Mouse (Mus musculus): Measurements from ENCODE around the gene Dip2c.
A peak's percentile ranks its signal among the peaks of the same experiment; 100 is the strongest.

Gene Dip2c

DNA sequence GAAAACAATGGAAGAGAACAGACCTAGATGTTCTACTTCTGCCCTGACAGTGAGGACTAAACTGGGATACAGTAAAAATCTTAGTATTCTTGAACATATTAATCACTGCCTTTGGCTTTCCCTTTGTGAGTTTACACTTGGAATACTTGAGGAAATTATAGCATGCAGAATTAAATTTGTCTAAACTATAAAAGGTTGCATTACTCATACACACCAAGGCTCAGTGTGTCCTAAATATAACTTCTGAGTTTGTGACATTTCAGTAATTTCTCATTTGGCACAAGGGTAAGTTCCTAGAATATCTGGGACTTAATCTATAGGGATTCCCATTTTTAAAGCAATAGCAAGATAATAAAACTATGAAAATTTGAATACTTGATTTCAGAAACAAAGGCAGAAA lies 262.2 kb downstream of the Dip2c start:
- no peak for DNase-seq (ENCODE audit: low read depth, low spot score)

DNA sequence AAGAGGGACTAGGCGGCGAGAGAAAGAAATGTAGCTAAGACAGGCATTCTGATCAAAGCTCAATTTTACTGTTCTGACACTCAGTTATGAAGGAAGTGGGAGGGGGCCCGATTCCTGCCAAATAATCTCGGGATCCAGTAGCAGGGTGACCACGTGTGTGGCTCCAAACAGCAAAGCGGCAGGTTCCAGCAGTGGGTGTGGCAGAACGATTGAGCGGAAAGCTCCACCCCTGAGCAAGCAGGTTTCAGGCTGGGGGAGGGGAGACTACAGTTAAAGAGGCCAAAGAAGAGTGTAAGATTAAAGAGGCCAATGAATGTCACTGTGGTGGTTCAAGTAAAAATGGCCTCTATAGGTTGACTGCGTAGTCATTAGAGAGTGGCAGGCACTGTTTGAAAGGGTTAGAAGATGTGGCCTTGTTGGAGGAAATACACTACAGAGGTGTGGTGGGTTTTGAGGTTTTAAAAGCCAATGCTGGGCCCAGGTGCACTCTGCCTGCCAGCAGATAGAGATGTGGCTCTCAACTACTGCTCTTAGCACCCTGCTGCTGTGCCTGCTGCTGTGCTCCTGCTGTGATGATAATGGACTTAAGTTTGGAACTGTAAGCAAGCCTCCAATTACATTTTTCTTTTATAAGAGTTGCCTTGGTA lies 271.5 kb downstream of the Dip2c start:
- DNase-seq (ENCODE audit: low read depth, low spot score), result peak; percentile 58

DNA sequence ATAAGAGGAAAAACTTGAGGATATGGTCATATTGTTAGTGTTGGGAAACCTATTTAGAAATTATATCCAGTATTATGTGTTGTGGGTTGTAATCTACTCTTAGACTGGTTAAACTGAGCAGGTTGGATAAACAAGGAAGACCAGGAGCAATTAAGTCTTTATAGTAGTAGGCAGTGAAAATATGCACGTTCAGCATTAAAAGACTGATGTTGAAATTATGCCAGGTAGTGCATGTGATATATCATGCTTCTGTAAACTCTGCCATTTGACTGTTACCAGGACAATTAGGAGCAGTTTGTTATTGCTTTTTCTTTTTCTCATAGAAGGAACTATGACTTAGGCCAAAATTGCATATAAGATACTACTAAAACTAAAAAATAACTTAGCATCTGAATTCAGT lies 285.8 kb downstream of the Dip2c start:
- DNase-seq (ENCODE audit: low read depth, low spot score), result no peak

DNA sequence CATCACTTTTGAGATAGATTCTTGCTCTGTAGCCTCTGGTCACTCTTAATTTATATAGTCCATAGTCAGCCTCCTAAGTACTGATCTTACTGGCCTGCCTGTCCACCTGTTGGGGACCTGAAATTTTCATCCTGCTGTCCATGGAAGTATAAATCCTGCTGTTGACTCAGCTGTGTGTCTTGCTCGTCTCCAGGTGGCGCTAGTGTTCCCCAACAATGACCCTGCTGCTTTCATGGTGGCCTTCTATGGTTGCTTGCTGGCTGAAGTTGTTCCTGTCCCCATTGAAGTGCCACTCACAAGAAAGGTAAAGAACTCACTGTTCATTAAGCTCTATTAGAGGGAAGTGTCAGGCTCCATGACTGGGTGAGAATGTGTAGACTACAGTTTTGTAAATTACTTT lies 286.6 kb downstream of the Dip2c start:
- DNase-seq (ENCODE audit: low read depth, low spot score), result peak; percentile 72

DNA sequence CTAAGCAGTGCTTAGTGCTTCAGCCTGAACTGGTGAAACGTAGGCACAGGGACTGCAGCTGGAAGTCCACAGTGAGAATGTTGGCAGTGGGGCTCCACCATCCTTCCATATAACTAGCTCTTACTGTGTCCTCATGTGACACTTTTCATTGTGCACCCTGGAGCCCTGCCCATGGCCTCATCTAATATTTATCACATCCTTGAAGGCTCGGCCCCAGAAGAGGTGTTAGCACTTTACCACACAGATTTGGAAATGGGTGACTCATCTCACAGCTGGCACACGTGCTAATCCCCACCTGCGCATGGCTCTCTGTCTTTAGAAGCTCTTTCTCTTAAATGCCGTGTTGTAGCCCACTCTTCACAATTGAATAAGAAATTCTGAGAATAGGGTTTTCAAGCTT lies 292.5 kb downstream of the Dip2c start:
- no peak for DNase-seq (ENCODE audit: low read depth, low spot score)

DNA sequence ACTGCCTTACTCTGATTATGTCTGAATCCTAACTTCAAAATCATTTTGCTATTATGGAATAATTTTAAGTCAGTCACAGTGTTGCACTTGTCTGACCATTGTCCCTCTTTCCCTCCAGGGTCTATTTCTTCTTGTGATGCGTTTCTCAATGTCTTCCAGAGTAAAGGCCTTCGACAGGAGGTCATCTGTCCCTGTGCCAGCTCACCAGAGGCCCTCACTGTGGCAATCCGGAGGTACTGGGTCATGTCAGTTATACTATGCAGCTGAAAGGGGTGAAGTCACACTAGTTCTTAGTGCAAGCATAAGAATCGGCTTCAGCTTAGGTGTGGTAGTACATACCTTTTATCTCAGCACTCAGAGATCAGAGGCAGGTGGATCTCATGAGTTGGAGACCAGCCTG lies 300.4 kb downstream of the Dip2c start:
- no peak for DNase-seq (ENCODE audit: low read depth, low spot score)

DNA sequence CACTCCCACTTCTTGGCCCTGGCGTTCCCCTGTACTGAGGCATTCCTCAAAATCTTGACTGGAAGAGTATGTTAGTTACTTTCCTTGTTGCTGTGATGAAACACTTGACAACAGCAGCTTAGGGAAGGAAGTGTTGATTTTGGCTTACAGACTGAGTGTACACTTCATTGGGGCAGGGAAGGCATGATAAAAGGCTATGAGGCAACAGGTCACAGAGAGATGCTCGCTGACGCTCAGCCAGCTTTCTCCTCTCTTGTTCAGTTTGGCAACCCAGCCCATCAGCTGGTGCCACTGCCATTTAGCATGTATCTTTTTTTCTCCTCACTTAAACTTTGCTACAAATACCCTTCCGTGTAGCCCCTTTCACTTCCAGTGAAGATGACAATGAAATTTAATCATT lies 302.1 kb downstream of the Dip2c start:
- DNase-seq (ENCODE audit: low read depth, low spot score), result no peak

DNA sequence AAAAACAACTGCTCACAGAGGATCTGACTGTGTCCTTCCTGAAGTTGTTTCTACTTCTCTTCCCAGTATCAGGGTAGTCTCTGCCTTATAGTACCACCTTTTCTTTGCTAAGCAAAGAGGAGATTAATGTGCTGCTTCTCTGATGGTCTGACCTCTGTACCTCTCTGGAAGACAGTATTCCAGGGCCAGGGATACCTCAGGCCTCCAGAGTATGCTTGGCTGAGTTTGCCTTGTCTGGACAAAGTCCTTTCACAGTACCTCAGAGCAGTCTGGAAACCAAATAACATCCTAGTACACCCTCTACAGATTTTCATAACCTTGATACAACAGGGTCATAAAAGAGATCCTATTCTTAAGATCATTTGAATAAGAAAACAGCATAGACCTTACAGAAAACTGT lies 305.5 kb downstream of the Dip2c start:
- DNase-seq (ENCODE audit: low read depth, low spot score), result no peak

DNA sequence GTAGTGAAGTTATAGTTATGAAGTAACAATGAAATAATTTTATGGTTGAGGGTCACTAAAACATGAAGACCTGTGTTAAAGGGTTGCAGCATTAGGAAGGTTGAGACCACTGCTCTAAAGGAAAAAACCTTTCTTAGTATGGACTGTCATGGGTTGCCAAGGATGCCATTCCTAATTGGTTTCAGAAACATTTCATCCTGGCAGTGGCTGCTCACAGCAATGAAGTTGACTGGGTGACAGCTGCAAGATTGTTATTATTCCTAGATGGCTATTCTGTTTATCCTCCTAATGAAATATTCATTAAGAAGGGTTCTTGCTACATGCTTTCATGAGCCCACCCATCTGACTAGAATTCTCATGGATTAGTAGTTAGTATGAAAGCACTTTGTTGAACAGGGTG lies 307.3 kb downstream of the Dip2c start:
- DNase-seq (ENCODE audit: low read depth, low spot score), result no peak

DNA sequence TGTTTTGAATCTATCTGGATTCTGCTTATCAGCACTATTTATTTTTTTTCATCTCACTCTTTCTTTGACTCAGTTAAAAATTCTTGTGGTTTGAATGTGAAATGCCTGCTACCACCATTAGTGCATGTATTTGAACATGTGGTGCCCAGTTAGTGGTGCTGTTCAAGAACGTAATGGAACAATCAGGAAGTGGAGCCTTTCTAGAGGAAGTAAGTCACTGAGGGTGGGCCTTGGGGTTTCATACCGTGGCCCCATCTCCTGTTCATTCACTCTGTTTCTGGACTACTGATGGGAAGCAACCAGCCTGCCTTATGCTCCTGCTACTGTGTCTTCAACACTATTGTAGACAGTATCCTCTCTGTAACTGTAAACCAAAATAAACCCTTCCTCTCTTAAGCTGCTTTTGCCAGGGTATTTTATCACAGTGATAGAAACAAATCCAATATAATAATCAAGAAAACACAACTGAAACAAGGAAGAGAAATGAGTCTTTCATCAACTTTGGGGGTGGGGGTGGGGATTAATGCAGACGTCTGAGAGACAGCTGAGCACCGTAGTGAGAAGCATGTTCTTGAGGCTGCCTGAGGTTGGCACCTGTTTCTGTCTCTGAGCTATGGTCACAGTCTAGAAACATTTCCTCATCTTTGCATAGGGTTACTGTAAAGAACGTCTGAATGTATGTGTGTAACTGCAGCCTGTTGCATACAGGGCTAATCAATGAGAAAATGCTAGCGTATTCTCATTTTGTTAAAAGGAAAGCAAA lies 323.2 kb downstream of the Dip2c start:
- no peak for DNase-seq (ENCODE audit: low read depth, low spot score)

DNA sequence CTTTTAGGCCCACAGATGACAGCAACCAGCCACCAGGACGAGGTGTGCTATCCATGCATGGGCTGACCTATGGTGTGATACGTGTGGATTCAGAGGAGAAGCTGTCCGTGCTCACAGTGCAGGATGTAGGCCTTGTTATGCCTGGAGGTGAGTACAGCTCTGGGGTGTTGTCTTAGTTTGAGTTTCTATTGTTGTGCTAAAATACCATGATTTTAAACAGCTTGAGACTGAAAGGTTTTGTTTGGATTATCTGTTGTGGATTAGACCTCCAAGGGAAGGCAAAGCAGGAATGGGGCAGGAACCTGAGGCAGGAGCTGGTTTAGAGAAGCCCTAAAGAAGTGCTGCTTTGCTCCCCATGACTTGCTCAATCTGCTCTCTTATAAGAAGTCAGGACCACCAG lies 325.0 kb downstream of the Dip2c start:
- peak; percentile 55 for DNase-seq (ENCODE audit: low read depth, low spot score)

DNA sequence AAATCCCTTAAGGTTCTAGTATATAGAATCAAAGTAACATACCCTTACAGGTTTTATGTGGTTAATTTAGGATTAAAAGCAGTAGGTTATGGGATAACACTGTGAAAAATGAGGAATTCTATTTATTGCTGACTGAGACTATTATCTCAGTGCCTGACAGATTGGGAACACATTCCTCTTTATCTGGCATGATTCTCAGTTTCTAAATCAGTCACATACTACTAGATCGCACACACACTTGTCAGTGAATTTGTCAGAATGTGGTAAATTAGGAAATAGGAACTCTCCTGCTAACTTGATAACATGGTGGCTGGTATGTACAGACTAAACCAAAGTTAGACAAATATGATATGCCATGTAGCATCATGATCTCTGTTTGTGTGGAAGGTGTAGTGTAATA lies 334.9 kb downstream of the Dip2c start:
- no peak for DNase-seq (ENCODE audit: low read depth, low spot score)

DNA sequence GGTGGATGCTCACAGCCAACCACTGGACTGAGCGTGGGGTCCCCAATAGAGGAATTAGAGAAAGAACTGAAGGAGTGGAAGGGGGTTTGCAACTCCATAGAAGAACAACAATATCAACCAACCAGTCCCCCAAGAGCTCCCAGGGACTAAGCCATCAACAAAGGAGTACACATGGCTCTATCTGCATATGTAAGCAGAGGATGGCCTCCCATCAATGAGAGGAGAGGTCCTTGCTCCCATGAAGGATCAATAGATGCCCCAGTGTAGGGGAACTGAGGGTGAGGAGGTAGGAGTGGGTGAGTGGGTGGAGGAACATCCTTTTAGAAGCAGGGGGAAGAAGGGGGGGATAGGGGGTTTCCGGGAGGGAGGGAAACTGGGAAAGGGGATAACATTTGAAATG lies 356.4 kb downstream of the Dip2c start:
- peak; percentile 61 for DNase-seq (ENCODE audit: low read depth, low spot score)

DNA sequence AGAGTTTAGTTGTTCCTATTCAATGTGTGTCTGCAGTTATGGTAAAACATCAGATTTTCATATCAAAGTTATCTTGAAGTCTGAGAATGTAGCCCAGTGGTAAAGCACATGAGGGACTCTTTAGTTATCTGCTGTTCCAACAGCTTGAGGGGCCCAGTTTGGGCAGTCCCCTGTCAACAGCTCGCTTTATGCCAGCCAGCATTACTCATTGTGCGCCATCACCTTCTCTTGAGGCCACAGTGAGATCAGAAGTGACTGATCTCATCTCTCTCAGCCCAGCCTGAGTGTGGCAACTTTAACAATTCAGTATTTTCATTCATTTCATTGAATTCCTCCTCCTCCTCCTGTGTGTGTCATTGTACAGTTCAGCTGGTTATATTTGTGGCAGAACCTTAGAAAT lies 359.6 kb downstream of the Dip2c start:
- DNase-seq (ENCODE audit: low read depth, low spot score), result no peak

DNA sequence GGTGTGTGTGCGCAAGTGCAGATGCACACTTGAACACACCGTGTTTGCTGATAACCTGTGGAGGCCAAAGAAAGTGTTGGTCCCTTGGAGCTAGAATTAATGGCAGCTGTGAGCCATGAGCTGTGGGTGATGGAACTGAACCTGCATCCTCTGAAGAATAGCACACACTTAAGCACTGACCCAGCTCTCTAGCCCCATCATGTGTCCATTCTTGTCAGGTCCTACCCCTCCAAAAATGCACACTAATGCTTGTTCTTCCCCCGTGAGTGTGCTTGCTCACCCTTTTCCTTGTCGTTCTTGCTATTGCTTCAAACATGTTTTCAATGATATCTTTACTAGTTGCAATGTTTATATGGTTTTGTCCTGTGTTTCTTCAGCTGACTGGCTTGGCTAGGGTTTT lies 360.2 kb downstream of the Dip2c start:
- peak; percentile 68 for DNase-seq (ENCODE audit: low read depth, low spot score)

DNA sequence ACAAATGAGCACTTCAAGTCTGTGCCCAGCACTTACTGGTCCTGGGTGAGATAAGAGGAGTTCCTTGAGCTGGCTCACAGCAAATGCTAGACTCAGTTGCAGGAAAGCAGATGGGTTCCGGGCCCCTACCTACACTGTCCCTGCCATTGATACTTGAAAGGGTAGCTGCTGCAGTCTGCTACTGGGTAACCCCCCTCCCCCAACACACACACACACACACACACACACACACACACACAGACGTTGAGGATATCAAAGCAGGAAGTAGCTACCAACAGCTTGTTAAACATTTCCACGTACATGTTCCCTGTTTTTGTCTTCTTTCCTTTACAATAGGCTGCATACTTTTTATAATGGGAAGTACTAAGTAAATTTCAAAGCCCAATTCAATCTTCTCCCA lies 361.6 kb downstream of the Dip2c start:
- DNase-seq (ENCODE audit: low read depth, low spot score), result no peak

DNA sequence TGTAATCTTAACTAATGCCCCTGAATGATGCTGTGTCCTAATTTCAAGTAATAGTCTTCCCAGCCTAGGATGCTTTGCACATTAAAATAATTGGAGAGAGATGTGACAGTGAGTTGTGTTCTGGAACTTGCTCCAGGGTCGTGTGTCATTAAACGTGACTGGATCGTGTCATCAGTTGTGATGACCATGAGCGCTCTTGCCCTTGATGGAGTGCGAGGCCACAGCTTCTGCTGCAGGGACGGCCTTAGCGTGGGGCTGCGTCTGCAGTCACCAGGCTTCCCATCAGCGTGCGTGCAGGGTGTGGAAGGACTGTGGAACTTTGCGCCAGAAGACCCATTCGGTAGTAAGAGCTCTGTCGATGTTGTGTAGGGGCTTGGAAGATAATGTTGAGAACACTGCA lies 372.4 kb downstream of the Dip2c start:
- DNase-seq (ENCODE audit: low read depth, low spot score), result no peak

DNA sequence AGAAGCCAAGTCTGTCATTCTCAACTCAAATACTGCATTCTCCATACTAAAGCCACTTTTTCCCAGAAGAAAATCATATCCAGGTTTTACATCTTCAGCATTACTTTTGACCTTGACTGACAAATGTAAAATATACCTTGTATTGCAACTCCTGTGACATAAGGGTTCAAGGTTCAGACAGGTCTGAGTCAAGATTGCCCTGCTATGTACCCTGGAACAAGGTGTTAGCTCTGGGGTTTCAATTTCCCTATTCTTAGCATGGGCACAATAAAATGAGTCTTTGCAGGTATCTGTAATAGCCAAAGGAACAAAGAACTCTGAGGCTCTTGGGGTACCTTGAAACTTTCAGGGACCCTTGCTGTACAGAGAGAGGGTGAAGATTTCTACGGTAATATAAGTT lies 373.6 kb downstream of the Dip2c start:
- DNase-seq (ENCODE audit: low read depth, low spot score), result no peak

DNA sequence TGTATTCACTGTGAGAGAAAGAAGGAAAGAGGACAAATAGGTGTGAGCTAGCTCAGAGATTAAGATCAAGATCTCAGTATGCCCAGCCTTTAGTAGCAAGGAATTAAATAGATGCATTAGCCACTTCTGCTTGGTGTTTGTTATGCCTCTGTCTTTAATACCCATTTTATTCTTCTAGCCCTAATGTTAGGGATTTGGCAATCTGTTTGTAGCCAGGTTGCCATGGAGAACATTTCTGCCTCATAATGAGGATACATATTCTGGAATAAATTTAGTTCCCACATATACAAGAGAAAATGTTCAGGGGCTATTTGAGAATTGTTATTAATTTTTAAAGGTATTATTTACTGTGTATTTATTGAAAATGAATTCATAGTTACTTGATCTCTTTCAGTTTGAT lies 374.3 kb downstream of the Dip2c start:
- DNase-seq (ENCODE audit: low read depth, low spot score), result no peak

DNA sequence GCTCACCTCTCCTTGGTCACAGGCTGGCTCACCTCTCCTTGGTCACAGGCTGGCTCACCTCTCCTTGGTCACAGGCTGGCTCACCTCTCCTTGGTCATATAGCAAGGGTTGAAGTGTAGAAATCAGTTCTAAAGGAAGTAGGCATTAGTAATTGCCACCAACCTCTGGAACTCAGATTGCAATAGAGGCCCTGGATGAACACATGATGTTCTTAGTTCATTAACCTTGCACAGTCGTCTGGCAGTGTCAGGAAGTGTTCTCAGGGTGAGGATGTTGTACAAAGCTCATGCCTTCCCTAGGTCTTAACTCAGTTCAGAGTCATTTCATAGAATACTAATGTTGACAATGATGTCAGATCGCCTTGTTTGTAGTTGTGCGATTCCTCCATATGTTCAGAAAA lies 376.7 kb downstream of the Dip2c start:
- no peak for DNase-seq (ENCODE audit: low read depth, low spot score)

DNA sequence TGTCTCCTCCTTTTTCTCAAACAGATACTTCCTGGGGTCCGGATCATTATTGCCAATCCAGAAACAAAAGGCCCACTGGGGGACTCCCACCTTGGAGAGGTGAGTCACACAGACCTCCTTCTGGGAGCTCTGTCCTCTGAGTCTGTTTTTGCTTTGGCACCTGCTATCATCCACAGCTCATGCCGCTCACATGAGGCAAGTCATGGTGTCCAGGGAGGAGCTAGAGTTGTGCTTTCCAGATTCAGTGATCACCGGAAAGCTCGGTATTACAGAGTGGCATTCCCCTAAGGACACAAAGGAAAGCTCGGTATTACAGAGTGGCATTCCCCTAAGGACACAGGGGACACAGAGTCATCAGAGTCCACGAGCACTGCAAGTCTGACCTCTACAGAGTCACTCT lies 380.3 kb downstream of the Dip2c start:
- DNase-seq (ENCODE audit: low read depth, low spot score), result no peak

DNA sequence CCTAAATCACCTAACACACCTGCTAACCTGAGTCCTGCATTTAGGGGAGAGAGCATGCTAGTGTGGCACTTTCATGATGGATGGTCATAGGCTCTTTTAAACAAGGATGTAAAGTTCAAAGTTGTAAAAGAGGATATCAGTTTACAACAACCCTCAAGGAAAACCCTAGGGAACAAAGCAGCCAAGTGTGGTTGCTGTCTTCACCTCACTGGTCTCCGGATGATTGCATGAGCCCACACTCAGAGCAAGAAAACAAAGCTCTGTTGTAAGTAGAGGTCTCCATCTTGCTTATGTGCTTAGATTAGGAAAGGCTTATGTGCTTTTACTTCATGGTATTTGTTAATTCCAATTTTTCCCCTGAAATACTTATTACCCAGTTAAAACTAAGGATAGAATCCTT lies 384.4 kb downstream of the Dip2c start:
- DNase-seq (ENCODE audit: low read depth, low spot score), result no peak

DNA sequence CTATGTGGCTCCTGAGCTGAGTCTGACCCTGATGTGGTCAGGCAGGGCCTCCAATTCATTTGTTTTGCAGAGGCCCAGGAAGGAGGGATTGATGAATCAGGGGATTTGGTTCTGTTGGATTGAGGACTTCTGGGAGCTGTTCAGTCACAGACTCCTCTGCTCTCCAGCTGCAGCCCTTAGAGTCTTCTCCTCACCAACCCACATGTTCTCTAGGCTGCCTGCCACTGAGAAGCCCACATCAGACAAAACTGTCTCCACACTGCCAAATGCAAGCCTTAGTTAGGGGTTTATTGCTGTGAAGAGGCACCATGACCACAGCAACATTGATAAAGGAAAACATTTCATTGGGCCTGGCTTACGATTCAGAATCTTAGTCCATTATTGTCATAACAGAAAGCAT lies 387.3 kb downstream of the Dip2c start:
- no peak for DNase-seq (ENCODE audit: low read depth, low spot score)
